Mouse (Mus musculus): ENCODE measurements at regions not wholly inside any gene's neighbourhood (a gene's known extent, or its start where the extent isn't known, plus 50 kb on each side); places are given as distances from the start of the nearest gene placed in this dataset.

GRCm38 (mm10) chr9:50154618-50155017, 190.2 kb downstream of the Rpl10-ps3 start:
- DNase-seq (ENCODE audit: low read depth, low spot score): no peak
- no peak for TF ChIP-seq E2F4 (IDR thresholded peaks at IDR 0.05; ENCODE audit: borderline replicate concordance, low read depth, low read length)
- no peak for TF ChIP-seq UBTF (IDR thresholded peaks at IDR 0.05; ENCODE audit: borderline replicate concordance, insufficient read depth, low read depth, low read length)
- TF ChIP-seq POLR2AphosphoS5 (IDR thresholded peaks at IDR 0.05; ENCODE audit: borderline replicate concordance, low read depth, low read length): no peak
- no peak for TF ChIP-seq RCOR1 (IDR thresholded peaks at IDR 0.05; ENCODE audit: low read depth, low read length)
- no peak for TF ChIP-seq RAD21 (IDR thresholded peaks at IDR 0.05; ENCODE audit: low read depth, low read length)
- TF ChIP-seq JUND (IDR thresholded peaks at IDR 0.05; ENCODE audit: low read depth, low read length): no peak
- no peaks in the 10 kb centered on the region for H3K27me3 ChIP-seq (ENCODE audit: control insufficient read depth in 1 of 2, insufficient read depth in 2 of 2, low read length in 2 of 2)
- no peak overlapping the region for H3K4me3 ChIP-seq (ENCODE audit: control insufficient read depth in 1 of 2, insufficient read depth in 1 of 2, low read depth in 2 of 2, low read length in 2 of 2)
- no peak overlapping the region for H3K9ac ChIP-seq (ENCODE audit: control insufficient read depth, low read depth, low read length, poor library complexity, severe bottlenecking)
- H3K9me3 ChIP-seq (replicated peaks; ENCODE audit: insufficient read depth, low read length): no peaks in the 10 kb centered on the region
- H3K27ac ChIP-seq (ENCODE audit: control insufficient read depth, low read depth, low read length): no peak overlapping the region
- no peaks in the 10 kb centered on the region for H3K36me3 ChIP-seq (ENCODE audit: control insufficient read depth in 1 of 2, insufficient read depth in 2 of 2, low read length in 2 of 2)
- H3K4me1 ChIP-seq (ENCODE audit: control insufficient read depth in 1 of 2, insufficient read depth in 2 of 2, low read length in 2 of 2): no peaks in the 10 kb centered on the region
- H3K79me2 ChIP-seq (ENCODE audit: control insufficient read depth, insufficient read depth, low read length, poor library complexity): no peaks in the 10 kb centered on the region

DNA sequence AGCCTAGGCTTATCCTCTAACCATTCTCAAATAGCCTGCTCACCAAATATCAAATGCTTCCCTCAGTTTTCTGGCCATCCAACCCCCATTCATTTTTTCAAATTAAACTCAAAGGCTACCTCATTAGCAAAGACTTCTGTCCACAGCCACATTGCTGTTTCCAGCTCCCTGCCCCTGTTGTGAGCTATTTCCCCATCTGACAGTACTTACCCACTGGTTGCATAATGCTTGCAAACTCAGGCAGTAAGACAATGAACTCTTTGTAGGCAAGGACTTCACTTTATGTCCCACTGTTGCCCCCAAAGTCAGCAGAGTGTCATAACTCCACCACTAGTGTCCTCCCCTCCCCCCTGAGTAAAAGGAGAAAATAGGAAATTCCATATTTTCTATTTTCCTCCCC, 194.7 kb downstream of the Rpl10-ps3 start:
- Histone ChIP-seq H3K4me3 (ENCODE audit: control insufficient read depth in 1 of 2, insufficient read depth in 1 of 2, low read depth in 2 of 2, low read length in 2 of 2) (no peak overlapping the region), H3K27ac (ENCODE audit: control insufficient read depth, low read depth, low read length) (no peak overlapping the region), H3K36me3 (ENCODE audit: control insufficient read depth in 1 of 2, insufficient read depth in 2 of 2, low read length in 2 of 2) (no peaks in the 10 kb centered on the region), H3K27me3 (ENCODE audit: control insufficient read depth in 1 of 2, insufficient read depth in 2 of 2, low read length in 2 of 2) (no peaks in the 10 kb centered on the region), H3K79me2 (ENCODE audit: control insufficient read depth, insufficient read depth, low read length, poor library complexity) (no peaks in the 10 kb centered on the region), H3K9me3 (replicated peaks; ENCODE audit: insufficient read depth, low read length) (no peaks in the 10 kb centered on the region), H3K4me1 (ENCODE audit: control insufficient read depth in 1 of 2, insufficient read depth in 2 of 2, low read length in 2 of 2) (no peaks in the 10 kb centered on the region), H3K9ac (ENCODE audit: control insufficient read depth, low read depth, low read length, poor library complexity, severe bottlenecking) (no peak overlapping the region)
- no peak for TF ChIP-seq CHD1 (IDR thresholded peaks at IDR 0.05; ENCODE audit: low read depth, low read length)
- no peak for TF ChIP-seq USF1 (IDR thresholded peaks at IDR 0.05; ENCODE audit: low read depth, low read length)
- DNase-seq (ENCODE audit: low read depth, low spot score): no peak

- H3K4me3 ChIP-seq (ENCODE audit: control insufficient read depth in 1 of 2, insufficient read depth in 1 of 2, low read depth in 2 of 2, low read length in 2 of 2): no peak overlapping the region
- no peaks in the 10 kb centered on the region for H3K27me3 ChIP-seq (ENCODE audit: control insufficient read depth in 1 of 2, insufficient read depth in 2 of 2, low read length in 2 of 2)
- no peak overlapping the region for H3K27ac ChIP-seq (ENCODE audit: control insufficient read depth, low read depth, low read length)
- H3K9ac ChIP-seq (ENCODE audit: control insufficient read depth, low read depth, low read length, poor library complexity, severe bottlenecking): no peak overlapping the region
- no peaks in the 10 kb centered on the region for H3K4me1 ChIP-seq (ENCODE audit: control insufficient read depth in 1 of 2, insufficient read depth in 2 of 2, low read length in 2 of 2)
- TF ChIP-seq MEF2A (IDR thresholded peaks at IDR 0.05; ENCODE audit: extremely low read depth, insufficient replicate concordance, low read depth, low read length, poor library complexity, severe bottlenecking) (no peak), SMC3 (IDR thresholded peaks at IDR 0.05; ENCODE audit: low read depth, low read length) (no peak), EP300 (IDR thresholded peaks at IDR 0.05; ENCODE audit: low read depth in 1 of 2, low read length in 2 of 2) (no peak), KAT2A (conservative IDR thresholded peaks at IDR 0.05; ENCODE audit: low read depth, low read length) (no peak), USF2 (IDR thresholded peaks at IDR 0.05; ENCODE audit: borderline replicate concordance in 1 of 2, insufficient read depth in 1 of 2, low read depth in 1 of 2, low read length in 2 of 2) (no peak), TAL1 (IDR thresholded peaks at IDR 0.05; ENCODE audit: low read length) (no peak), ZC3H11A (IDR thresholded peaks at IDR 0.05; ENCODE audit: low read depth, low read length) (no peak), CTCF (IDR thresholded peaks at IDR 0.05 in 2 of 3, conservative IDR thresholded peaks at IDR 0.05 in 1 of 3; ENCODE audit: control insufficient read depth in 1 of 3, insufficient read depth in 1 of 3, low read depth in 2 of 3, low read length in 3 of 3, poor library complexity in 1 of 3, severe bottlenecking in 1 of 3) (no peak), ZNF384 (IDR thresholded peaks at IDR 0.05; ENCODE audit: low read depth, low read length) (no peak), ETS1 (IDR thresholded peaks at IDR 0.05; ENCODE audit: low read depth, low read length) (no peak), USF1 (IDR thresholded peaks at IDR 0.05; ENCODE audit: low read depth, low read length) (no peak), ZKSCAN1 (IDR thresholded peaks at IDR 0.05; ENCODE audit: low read depth, low read length) (no peak), TCF12 (IDR thresholded peaks at IDR 0.05; ENCODE audit: low read depth, low read length) (no peak)
- H3K79me2 ChIP-seq (ENCODE audit: control insufficient read depth, insufficient read depth, low read length, poor library complexity): no peaks in the 10 kb centered on the region
- H3K36me3 ChIP-seq (ENCODE audit: control insufficient read depth in 1 of 2, insufficient read depth in 2 of 2, low read length in 2 of 2): no peaks in the 10 kb centered on the region
- DNase-seq (ENCODE audit: low read depth, low spot score): no peak
- no peaks in the 10 kb centered on the region for H3K9me3 ChIP-seq (replicated peaks; ENCODE audit: insufficient read depth, low read length)
Measured at GRCm38 (mm10) chr9:50142756-50143155, 202.0 kb downstream of the Rpl10-ps3 start.

Data from MEL (cell line).